Mouse (Mus musculus) limb, embryonic 12.5 days (tissue): ENCODE data around the gene Arid4a. TPM values are rescaled to one million over a fixed set of nuclear protein-coding genes. Genes with fewer than 3 reads are reported as not detected.

Experiments
- ATAC-seq: fragments of 200-750 bp; cut with Nextera tagmentation; 2 replicates; pipeline ENCODE4 v1.8.0; 2017; ENCODE audit warnings: low read depth, moderate TSS enrichment; ENCODE audit not compliant: insufficient number of reproducible peaks, insufficient read depth, low FRiP score, low TSS enrichment
- H3K27ac ChIP-seq: fragments of 300-500 bp; sonication (generic); 2 replicates; pipeline ENCODE4 v1.5.1; 2016; ENCODE audit warnings: mild to moderate bottlenecking, moderate library complexity
- H3K27me3 ChIP-seq: fragments of 300-500 bp; sonication (generic); 2 replicates; pipeline ENCODE4 v1.6.1; 2016; ENCODE audit warnings: mild to moderate bottlenecking, moderate library complexity
- H3K36me3 ChIP-seq: fragments of 300-500 bp; sonication (generic); 2 replicates; pipeline ENCODE4 v1.6.1; 2016; ENCODE audit warnings: mild to moderate bottlenecking, moderate library complexity
- H3K4me1 ChIP-seq: fragments of 300-500 bp; sonication (generic); replicated peaks from 2 replicates; pipeline ENCODE4 v1.6.1; 2016
- H3K4me2 ChIP-seq: fragments of 300-500 bp; sonication (generic); 2 replicates; pipeline ENCODE4 v1.6.1; 2016; ENCODE audit warnings: mild to moderate bottlenecking, moderate library complexity
- H3K4me3 ChIP-seq: fragments of 300-500 bp; sonication (generic); replicated peaks from 2 replicates; pipeline ENCODE4 v1.5.1; 2016; ENCODE audit warnings: mild to moderate bottlenecking
- H3K9ac ChIP-seq: fragments of 300-500 bp; sonication (generic); replicated peaks from 2 replicates; pipeline ENCODE4 v1.6.1; 2016; ENCODE audit warnings: mild to moderate bottlenecking, moderate library complexity
- H3K9me3 ChIP-seq: fragments of 300-500 bp; sonication (generic); 2 replicates; pipeline ENCODE4 v1.6.1; 2016; ENCODE audit warnings: mild to moderate bottlenecking, moderate library complexity
- WGBS: fragments of 180-500 bp; shearing (Covaris S2); methylation state at CpG from one replicate; pipeline ENCODE4 v1.1.7; 2016; 5-methylcytosine and 5-hydroxymethylcytosine counted together
- polyA plus RNA-seq: library from polyadenylated mRNA; unstranded; fragments of >200 nt; fragmentation: Nextera tagmentation; extraction: Ambion mirVana; gene quantifications from 2 replicates; pipeline ENCODE4 v1.2.1, GENCODE M21; 2016

Gene Arid4a
- polyA plus RNA-seq, 1 experiment from 2014 or later: 39.3 TPM

GRCm38 (mm10) chr12:71113675-71114288, 98.0 kb downstream of the Arid4a start:
- H3K4me3 ChIP-seq: no peak overlapping the region
- no peak overlapping the region for H3K27ac ChIP-seq
- no peak overlapping the region for H3K9ac ChIP-seq
- H3K9me3 ChIP-seq: no peaks in the 10 kb centered on the region
- H3K4me2 ChIP-seq: peak overlapping the region; percentile 33
- H3K4me1 ChIP-seq: peaks cover 11% of the 10 kb centered on the region
- WGBS: 32% methylated on average over 12 of the region's 12 CpGs
- no peak for ATAC-seq
- no peaks in the 10 kb centered on the region for H3K36me3 ChIP-seq
- H3K27me3 ChIP-seq: peaks cover 8% of the 10 kb centered on the region

GRCm38 (mm10) chr12:71116411-71116810, 100.6 kb downstream of the Arid4a start:
- 80% methylated on average over 5 of the region's 5 CpGs for WGBS
- Histone ChIP-seq H3K27ac (no peak overlapping the region), H3K9ac (no peak overlapping the region), H3K4me1 (peaks cover 8% of the 10 kb centered on the region), H3K27me3 (peaks cover 4% of the 10 kb centered on the region), H3K4me2 (no peak overlapping the region), H3K9me3 (no peaks in the 10 kb centered on the region), H3K36me3 (peaks cover 1% of the 10 kb centered on the region; the same call in 1 of the 2 replicates), H3K4me3 (no peak overlapping the region)
- no peak for ATAC-seq

- Histone ChIP-seq H3K9ac (no peak overlapping the region), H3K27me3 (no peaks in the 10 kb centered on the region), H3K4me2 (no peak overlapping the region), H3K4me1 (no peaks in the 10 kb centered on the region), H3K36me3 (peaks cover 45% of the 10 kb centered on the region), H3K4me3 (no peak overlapping the region), H3K27ac (no peak overlapping the region), H3K9me3 (no peaks in the 10 kb centered on the region)
- 92% methylated on average over 10 of the region's 10 CpGs for WGBS
- ATAC-seq: no peak
Observed at GRCm38 (mm10) chr12:71122731-71123130, 106.9 kb downstream of the Arid4a start.

GRCm38 (mm10) chr12:71123286-71123685, 107.5 kb downstream of the Arid4a start:
- Histone ChIP-seq H3K9ac (no peak overlapping the region), H3K36me3 (peaks cover 46% of the 10 kb centered on the region), H3K27me3 (no peaks in the 10 kb centered on the region), H3K4me2 (no peak overlapping the region), H3K4me1 (no peaks in the 10 kb centered on the region), H3K9me3 (no peaks in the 10 kb centered on the region), H3K4me3 (no peak overlapping the region), H3K27ac (no peak overlapping the region)
- 89% methylated on average over 9 of the region's 9 CpGs for WGBS
- no peak for ATAC-seq

- no peaks in the 10 kb centered on the region for H3K9me3 ChIP-seq
- H3K36me3 ChIP-seq: peaks cover 27% of the 10 kb centered on the region
- peaks cover 26% of the 10 kb centered on the region for H3K4me1 ChIP-seq
- no peaks in the 10 kb centered on the region for H3K27me3 ChIP-seq
- no peak for ATAC-seq
- no peak overlapping the region for H3K9ac ChIP-seq
- H3K4me3 ChIP-seq: peak overlapping the region; percentile 93
- H3K4me2 ChIP-seq: peak overlapping the region; percentile 76
- no peak overlapping the region for H3K27ac ChIP-seq
- 27% methylated on average over 5 of the region's 5 CpGs for WGBS
Observed at GRCm38 (mm10) chr12:71135581-71135980, 119.8 kb downstream of the Arid4a start.

GRCm38 (mm10) chr12:71136130-71136973, 120.6 kb downstream of the Arid4a start, which contains the start of the genes Timm9 and 2700049A03Rik:
Gene Timm9 (minus strand): TSS chr12:71136684.
Gene 2700049A03Rik (plus strand): TSS chr12:71136848.
- peaks cover 26% of the 10 kb centered on the region for H3K4me1 ChIP-seq
- no peaks in the 10 kb centered on the region for H3K9me3 ChIP-seq
- no peaks in the 10 kb centered on the region for H3K27me3 ChIP-seq
- peak within 1 kb of the TSS; percentile 88 for H3K9ac ChIP-seq
- under 1% methylated on average over 52 of the region's 52 CpGs for WGBS
- H3K4me3 ChIP-seq: peak within 1 kb of the TSS; percentile 93
- peak; percentile 88 for ATAC-seq
- H3K36me3 ChIP-seq: peaks cover 33% of the 10 kb centered on the region
- H3K27ac ChIP-seq: peak within 1 kb of the TSS; percentile 78
- H3K4me2 ChIP-seq: peak within 1 kb of the TSS; percentile 92

GRCm38 (mm10) chr12:71136974-71137491, 121.2 kb downstream of the Arid4a start:
- no peaks in the 10 kb centered on the region for H3K27me3 ChIP-seq
- H3K4me2 ChIP-seq: peak overlapping the region; percentile 92
- H3K36me3 ChIP-seq: peaks cover 38% of the 10 kb centered on the region
- H3K4me1 ChIP-seq: peaks cover 26% of the 10 kb centered on the region
- ATAC-seq: peak; percentile 69
- H3K27ac ChIP-seq: peak overlapping the region; percentile 78
- peak overlapping the region; percentile 93 for H3K4me3 ChIP-seq
- under 1% methylated on average over 30 of the region's 30 CpGs for WGBS
- H3K9ac ChIP-seq: peak overlapping the region; percentile 88
- H3K9me3 ChIP-seq: no peaks in the 10 kb centered on the region

- no peak overlapping the region for H3K27ac ChIP-seq
- H3K4me2 ChIP-seq: peak overlapping the region; percentile 92
- no peaks in the 10 kb centered on the region for H3K27me3 ChIP-seq
- peaks cover 38% of the 10 kb centered on the region for H3K36me3 ChIP-seq
- peak overlapping the region; percentile 93 for H3K4me3 ChIP-seq
- 8% methylated on average over 11 of the region's 11 CpGs for WGBS
- H3K9me3 ChIP-seq: no peaks in the 10 kb centered on the region
- peaks cover 26% of the 10 kb centered on the region for H3K4me1 ChIP-seq
- no peak for ATAC-seq
- H3K9ac ChIP-seq: peak overlapping the region; percentile 61
Observed at GRCm38 (mm10) chr12:71137686-71138085, 121.9 kb downstream of the Arid4a start.

- peaks cover 26% of the 10 kb centered on the region for H3K4me1 ChIP-seq
- WGBS: 82% methylated on average over 5 of the region's 5 CpGs
- H3K36me3 ChIP-seq: peaks cover 47% of the 10 kb centered on the region
- H3K27ac ChIP-seq: no peak overlapping the region
- H3K9me3 ChIP-seq: no peaks in the 10 kb centered on the region
- ATAC-seq: no peak
- no peaks in the 10 kb centered on the region for H3K27me3 ChIP-seq
- H3K4me2 ChIP-seq: peak overlapping the region; percentile 92
- H3K4me3 ChIP-seq: no peak overlapping the region
- H3K9ac ChIP-seq: no peak overlapping the region
Observed at GRCm38 (mm10) chr12:71139258-71139828, 123.6 kb downstream of the Arid4a start.

GRCm38 (mm10) chr12:71141189-71141588, 125.4 kb downstream of the Arid4a start:
- Histone ChIP-seq H3K36me3 (peaks cover 64% of the 10 kb centered on the region), H3K4me1 (peaks cover 16% of the 10 kb centered on the region), H3K27ac (no peak overlapping the region), H3K9ac (no peak overlapping the region), H3K4me2 (no peak overlapping the region), H3K27me3 (no peaks in the 10 kb centered on the region), H3K9me3 (no peaks in the 10 kb centered on the region), H3K4me3 (no peak overlapping the region)
- no peak for ATAC-seq

- H3K9ac ChIP-seq: no peak overlapping the region
- H3K36me3 ChIP-seq: peaks cover 79% of the 10 kb centered on the region
- H3K9me3 ChIP-seq: no peaks in the 10 kb centered on the region
- no peak overlapping the region for H3K4me3 ChIP-seq
- H3K4me2 ChIP-seq: no peak overlapping the region
- 84% methylated on average over 3 of the region's 3 CpGs for WGBS
- H3K27ac ChIP-seq: no peak overlapping the region
- H3K27me3 ChIP-seq: no peaks in the 10 kb centered on the region
- ATAC-seq: no peak
- no peaks in the 10 kb centered on the region for H3K4me1 ChIP-seq
Observed at GRCm38 (mm10) chr12:71147641-71148040, 131.9 kb downstream of the Arid4a start.
